Mouse (Mus musculus) G1E (cell line): ENCODE measurements around the gene Adgre5.

ENCODE experiments used
- CTCF ChIP-seq: IDR thresholded peaks from 2 replicates; pipeline ENCODE4 v1.5.1; 2012; ENCODE audit warnings: low read depth, low read length, inconsistent platforms, mixed read lengths
- GATA1 ChIP-seq: IDR thresholded peaks from 2 replicates; pipeline ENCODE4 v1.6.1; 2012; ENCODE audit warnings: borderline replicate concordance, low read length, inconsistent platforms, mixed read lengths
- POLR2AphosphoS5 ChIP-seq: IDR thresholded peaks from 2 replicates; pipeline ENCODE4 v1.6.1; 2012; ENCODE audit warnings: low read depth, low read length, inconsistent platforms; ENCODE audit not compliant: insufficient replicate concordance
- TAL1 ChIP-seq: conservative IDR thresholded peaks from 2 replicates; pipeline ENCODE4 v1.6.1; 2012; ENCODE audit warnings: low read depth, low read length, inconsistent platforms, mixed read lengths

DNA sequence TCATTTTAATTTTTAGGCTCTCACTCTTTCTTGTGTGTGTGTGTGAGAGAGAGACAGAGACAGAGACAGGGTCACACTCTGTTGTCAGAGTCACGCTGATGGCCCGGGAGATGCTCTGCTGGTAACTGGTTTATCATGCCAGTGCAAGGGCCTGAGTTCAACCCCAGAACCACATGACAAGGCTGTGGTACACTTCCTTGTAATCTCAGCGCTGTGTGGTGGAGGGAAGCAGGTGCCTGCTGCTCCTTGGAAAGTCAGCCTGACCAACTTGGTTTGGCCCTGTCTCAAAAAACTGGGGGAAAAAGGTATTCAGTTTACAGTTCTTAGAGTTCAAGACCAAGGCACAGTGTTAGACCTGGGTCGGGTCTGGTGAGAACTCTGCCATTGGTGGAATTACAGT is 26.3 kb upstream of the Adgre5 start:
- TF ChIP-seq CTCF (no peak), TAL1 (no peak), GATA1 (no peak), POLR2AphosphoS5 (no peak)
